Mouse (Mus musculus): Measurements from ENCODE around the gene Pdzd4.

DNA sequence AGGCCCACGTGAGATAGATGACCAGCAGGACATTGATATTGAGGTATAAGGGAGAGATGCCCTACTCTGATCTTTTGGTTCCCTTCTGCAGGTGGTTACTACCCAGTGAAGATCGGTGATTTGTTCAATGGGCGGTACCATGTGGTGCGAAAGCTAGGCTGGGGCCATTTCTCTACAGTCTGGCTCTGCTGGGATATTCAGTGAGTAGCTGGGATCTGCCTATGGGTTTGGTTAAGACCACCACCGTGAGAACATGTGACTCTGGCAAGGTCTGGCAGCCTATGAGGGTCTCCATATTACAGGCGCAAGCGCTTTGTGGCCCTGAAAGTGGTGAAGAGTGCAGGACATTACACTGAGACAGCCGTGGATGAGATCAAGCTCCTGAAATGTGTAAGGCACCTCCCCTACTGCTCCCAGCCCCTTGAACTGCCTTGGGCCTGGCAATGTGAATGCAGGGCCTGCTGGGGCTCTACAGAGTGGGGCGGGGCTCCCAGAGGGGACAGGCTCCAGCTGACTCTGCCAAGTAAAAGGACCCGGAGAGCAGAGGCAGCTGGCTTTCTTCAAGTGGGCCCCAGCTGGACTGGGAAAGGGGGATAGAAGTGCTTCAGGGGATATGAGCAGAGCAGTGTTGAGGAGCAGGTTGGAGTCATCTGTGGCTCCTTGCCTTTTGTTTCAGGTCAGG, 49.8 kb downstream of the Pdzd4 start:
- TF ChIP-seq POLR2A (IDR thresholded peaks at IDR 0.05; ENCODE audit: low read depth, low read length) = no peak
- no peak for TF ChIP-seq CTCF (IDR thresholded peaks at IDR 0.05; ENCODE audit: extremely low read depth, insufficient read depth, insufficient read length, insufficient replicate concordance)

All from spleen, adult 2 months (tissue).